Mouse (Mus musculus) intestine, postnatal 0 days (tissue): ENCODE measurements around the gene Acp6. TPM values are rescaled to one million over a fixed set of nuclear protein-coding genes. Genes with fewer than 3 reads are reported as not detected.

Source experiments
- ATAC-seq: fragments of 200-750 bp; cut with Nextera tagmentation; 2 replicates; pipeline ENCODE4 v1.8.0; 2017; ENCODE audit warnings: mild to moderate bottlenecking, moderate TSS enrichment, moderate library complexity
- H3K27ac ChIP-seq: fragments of 300-500 bp; sonication (generic); 2 replicates; pipeline ENCODE4 v1.5.1; 2014; ENCODE audit warnings: mild to moderate bottlenecking, low read depth, low read length, moderate library complexity
- H3K27me3 ChIP-seq: fragments of 300-500 bp; sonication (generic); replicated peaks from 2 replicates; pipeline ENCODE4 v1.6.1; 2014; ENCODE audit warnings: low read length, mixed read lengths; ENCODE audit not compliant: control insufficient read depth, insufficient read depth
- H3K36me3 ChIP-seq: fragments of 300-500 bp; sonication (generic); 2 replicates; pipeline ENCODE4 v1.6.1; 2014; ENCODE audit warnings: mild to moderate bottlenecking, moderate library complexity; ENCODE audit not compliant: control insufficient read depth, insufficient read depth
- H3K4me1 ChIP-seq: fragments of 300-500 bp; sonication (generic); replicated peaks from 2 replicates; pipeline ENCODE4 v1.6.1; 2014; ENCODE audit warnings: antibody characterized with exemption, low read length, mixed read lengths; ENCODE audit not compliant: control insufficient read depth, insufficient read depth
- H3K4me2 ChIP-seq: fragments of 300-500 bp; sonication (generic); replicated peaks from 2 replicates; pipeline ENCODE4 v1.6.1; 2014; ENCODE audit warnings: low read depth, mild to moderate bottlenecking, moderate library complexity
- H3K4me3 ChIP-seq: fragments of 300-500 bp; sonication (generic); 2 replicates; pipeline ENCODE4 v1.5.1; 2014; ENCODE audit warnings: low read depth, low read length
- H3K9ac ChIP-seq: fragments of 300-500 bp; sonication (generic); 2 replicates; pipeline ENCODE4 v1.6.1; 2014; ENCODE audit warnings: mild to moderate bottlenecking, low read depth, low read length
- H3K9me3 ChIP-seq: fragments of 300-500 bp; sonication (generic); 2 replicates; pipeline ENCODE4 v1.6.1; 2016; ENCODE audit warnings: mixed run types; ENCODE audit not compliant: control insufficient read depth
- CTCF ChIP-seq: sonication (generic); IDR thresholded peaks from 2 replicates; pipeline ENCODE4 v1.5.1; 2016; ENCODE audit warnings: low read depth, mild to moderate bottlenecking, control low read depth, antibody characterized with exemption, moderate library complexity
- WGBS: fragments of 180-500 bp; shearing (Covaris S2); extraction: QIAGEN DNeasy Blood & Tissue Kit; methylation state at CpG from one replicate; pipeline ENCODE4 v1.1.7; 2014; 5-methylcytosine and 5-hydroxymethylcytosine counted together
- polyA plus RNA-seq: library from polyadenylated mRNA; unstranded; fragments of >200 nt; fragmentation: Nextera tagmentation; extraction: Ambion mirVana; gene quantifications from 2 replicates; pipeline ENCODE4 v1.2.1, GENCODE M21; 2015

Gene Acp6
- polyA plus RNA-seq, 1 experiment from 2014 or later, result 33.1 TPM

- Histone ChIP-seq H3K4me2 (no peak overlapping the region), H3K4me3 (no peak overlapping the region), H3K27ac (no peak overlapping the region), H3K9me3 (no peaks in the 10 kb centered on the region), H3K4me1 (0 out of 2 replicates have a peak, but pooled peaks cover 5% of the 10 kb centered on the region), H3K36me3 (peaks cover 29% of the 10 kb centered on the region), H3K27me3 (no peaks in the 10 kb centered on the region), H3K9ac (no peak overlapping the region)
- peak; percentile 92 for TF ChIP-seq CTCF
- peak; percentile 51; the same call in 1 of the 2 replicates for ATAC-seq
- 51% methylated on average over 5 of the region's 5 CpGs for WGBS
These were observed 43.4 kb downstream of the Acp6 start for GRCm38 (mm10) chr3:97201943-97202342.

GRCm38 (mm10) chr3:97203880-97204279 is 45.3 kb downstream of the Acp6 start:
- ATAC-seq, result no peak
- H3K9me3 ChIP-seq, result no peaks in the 10 kb centered on the region
- H3K4me1 ChIP-seq, result 0 out of 2 replicates have a peak, but pooled peaks cover 5% of the 10 kb centered on the region
- 62% methylated on average over 14 of the region's 14 CpGs for WGBS
- H3K4me2 ChIP-seq, result no peak overlapping the region
- no peak for TF ChIP-seq CTCF
- no peak overlapping the region for H3K4me3 ChIP-seq
- H3K27ac ChIP-seq, result no peak overlapping the region
- H3K27me3 ChIP-seq, result no peaks in the 10 kb centered on the region
- H3K36me3 ChIP-seq, result peaks cover 48% of the 10 kb centered on the region
- no peak overlapping the region for H3K9ac ChIP-seq

- WGBS, result 77% methylated on average over 3 of the region's 3 CpGs
- H3K4me3 ChIP-seq, result no peak overlapping the region
- ATAC-seq, result no peak
- no peaks in the 10 kb centered on the region for H3K9me3 ChIP-seq
- H3K4me1 ChIP-seq, result no peaks in the 10 kb centered on the region
- H3K9ac ChIP-seq, result no peak overlapping the region
- no peak overlapping the region for H3K4me2 ChIP-seq
- H3K27me3 ChIP-seq, result no peaks in the 10 kb centered on the region
- TF ChIP-seq CTCF, result no peak
- no peak overlapping the region for H3K27ac ChIP-seq
- peaks cover 64% of the 10 kb centered on the region for H3K36me3 ChIP-seq
These were observed 47.9 kb downstream of the Acp6 start for GRCm38 (mm10) chr3:97206521-97206920.

- H3K36me3 ChIP-seq, result peaks cover 70% of the 10 kb centered on the region
- no peaks in the 10 kb centered on the region for H3K9me3 ChIP-seq
- TF ChIP-seq CTCF, result no peak
- no peaks in the 10 kb centered on the region for H3K4me1 ChIP-seq
- H3K4me2 ChIP-seq, result no peak overlapping the region
- ATAC-seq, result no peak
- no peaks in the 10 kb centered on the region for H3K27me3 ChIP-seq
- no peak overlapping the region for H3K27ac ChIP-seq
- 93% methylated on average over 9 of the region's 9 CpGs for WGBS
- no peak overlapping the region for H3K4me3 ChIP-seq
- no peak overlapping the region for H3K9ac ChIP-seq
These were observed 50.8 kb downstream of the Acp6 start for GRCm38 (mm10) chr3:97209351-97209750.

- ATAC-seq, result peak; percentile 83
- peaks cover 74% of the 10 kb centered on the region for H3K36me3 ChIP-seq
These were observed 52.6 kb downstream of the Acp6 start for GRCm38 (mm10) chr3:97211177-97211576.

GRCm38 (mm10) chr3:97213871-97214270 is 55.3 kb downstream of the Acp6 start:
- H3K27ac ChIP-seq, result no peak overlapping the region
- TF ChIP-seq CTCF, result no peak
- ATAC-seq, result no peak
- no peaks in the 10 kb centered on the region for H3K27me3 ChIP-seq
- 87% methylated on average over 10 of the region's 10 CpGs for WGBS
- no peaks in the 10 kb centered on the region for H3K9me3 ChIP-seq
- H3K4me1 ChIP-seq, result no peaks in the 10 kb centered on the region; the same call in 1 of the 2 replicates
- no peak overlapping the region for H3K4me2 ChIP-seq
- peaks cover 72% of the 10 kb centered on the region for H3K36me3 ChIP-seq
- no peak overlapping the region for H3K9ac ChIP-seq
- no peak overlapping the region for H3K4me3 ChIP-seq

More at GRCm38 (mm10) chr3:97211177-97211576, 52.6 kb downstream of the Acp6 start:
- Histone ChIP-seq H3K27me3 (no peaks in the 10 kb centered on the region), H3K4me2 (no peak overlapping the region), H3K9me3 (no peaks in the 10 kb centered on the region), H3K9ac (no peak overlapping the region), H3K4me3 (no peak overlapping the region), H3K27ac (peak overlapping the region; percentile 22; the same call in 1 of the 2 replicates), H3K4me1 (no peaks in the 10 kb centered on the region; the same call in 1 of the 2 replicates)
- 36% methylated on average over 5 of the region's 5 CpGs for WGBS
- no peak for TF ChIP-seq CTCF

GRCm38 (mm10) chr3:97214439-97214838 is 55.9 kb downstream of the Acp6 start:
- Histone ChIP-seq H3K9ac (no peak overlapping the region), H3K4me2 (no peak overlapping the region), H3K4me1 (no peaks in the 10 kb centered on the region; the same call in 1 of the 2 replicates), H3K4me3 (no peak overlapping the region), H3K9me3 (no peaks in the 10 kb centered on the region), H3K27me3 (no peaks in the 10 kb centered on the region), H3K27ac (no peak overlapping the region), H3K36me3 (peaks cover 71% of the 10 kb centered on the region)
- 55% methylated on average over 1 of the region's 1 CpGs for WGBS
- TF ChIP-seq CTCF, result no peak
- ATAC-seq, result no peak
